Mouse (Mus musculus) erythroblast, embryonic 14.5 days (primary cell): ENCODE results near the gene Galt. TPM values are rescaled to one million over a fixed set of nuclear protein-coding genes. Genes with fewer than 3 reads are reported as not detected.
"Not testable (repeated sequence)": the region's sequence is repeated elsewhere in the genome, so short reads cannot be mapped to it uniquely, and the experiment has no call there.

Source experiments
- H3K27me3 ChIP-seq: 2 replicates; pipeline ENCODE4 v1.6.1; 2012; ENCODE audit warnings: inconsistent platforms; ENCODE audit not compliant: control insufficient read depth
- H3K36me3 ChIP-seq: 2 replicates; pipeline ENCODE4 v1.6.1; 2012; ENCODE audit warnings: mild to moderate bottlenecking, inconsistent platforms; ENCODE audit not compliant: control insufficient read depth
- H3K4me1 ChIP-seq: 2 replicates; pipeline ENCODE4 v1.6.1; 2012; ENCODE audit warnings: inconsistent platforms; ENCODE audit not compliant: control insufficient read depth
- H3K4me3 ChIP-seq: replicated peaks from 2 replicates; pipeline ENCODE3; 2012; ENCODE audit warnings: moderate library complexity, mild to moderate bottlenecking, inconsistent platforms
- H3K9me3 ChIP-seq: 2 replicates; pipeline ENCODE4 v1.6.1; 2012; ENCODE audit warnings: low read length, inconsistent platforms, mixed read lengths; ENCODE audit not compliant: control insufficient read depth
- GATA1 ChIP-seq: IDR thresholded peaks from 2 replicates; pipeline ENCODE4 v1.6.1; 2012; ENCODE audit warnings: low read length, inconsistent platforms, mixed read lengths
- TAL1 ChIP-seq: IDR thresholded peaks from 3 replicates; pipeline ENCODE4 v1.6.1; 2012; ENCODE audit warnings: low read length, inconsistent platforms, mixed read lengths
- polyA plus RNA-seq: library from polyadenylated mRNA; stranded (reverse); fragments of >175 nt; gene quantifications from 2 replicates; pipeline ENCODE4 v1.2.3, GENCODE M21; 2012

Galt gene
- polyA plus RNA-seq, 1 experiment: 0.87 TPM

DNA sequence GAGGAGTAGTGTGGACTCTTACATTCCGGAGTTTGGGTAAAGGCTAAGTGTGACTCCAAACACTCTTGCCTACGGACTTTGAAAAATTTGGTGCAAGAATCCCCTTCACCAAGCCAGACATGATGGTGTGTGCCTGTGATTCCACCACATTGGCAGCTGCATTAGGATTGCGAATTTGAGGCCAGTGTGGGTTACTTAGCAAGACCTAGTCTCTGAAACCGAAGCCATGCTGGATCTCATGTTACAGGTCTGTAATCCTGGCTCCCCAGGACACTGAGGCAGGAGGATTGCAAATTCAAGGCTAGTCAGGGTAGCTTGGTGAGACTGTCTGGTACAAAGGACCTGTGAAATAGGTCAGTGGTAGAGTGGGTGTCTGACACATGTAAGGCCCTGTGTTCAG, 3.7 kb downstream of the Galt start:
- Histone ChIP-seq H3K36me3 (peaks cover 19% of the 10 kb centered on the region), H3K4me3 (no peak overlapping the region), H3K4me1 (peaks cover 35% of the 10 kb centered on the region), H3K27me3 (no peaks in the 10 kb centered on the region), H3K9me3 (no peaks in the 10 kb centered on the region)
- no peak for TF ChIP-seq TAL1
- TF ChIP-seq GATA1: no peak

DNA sequence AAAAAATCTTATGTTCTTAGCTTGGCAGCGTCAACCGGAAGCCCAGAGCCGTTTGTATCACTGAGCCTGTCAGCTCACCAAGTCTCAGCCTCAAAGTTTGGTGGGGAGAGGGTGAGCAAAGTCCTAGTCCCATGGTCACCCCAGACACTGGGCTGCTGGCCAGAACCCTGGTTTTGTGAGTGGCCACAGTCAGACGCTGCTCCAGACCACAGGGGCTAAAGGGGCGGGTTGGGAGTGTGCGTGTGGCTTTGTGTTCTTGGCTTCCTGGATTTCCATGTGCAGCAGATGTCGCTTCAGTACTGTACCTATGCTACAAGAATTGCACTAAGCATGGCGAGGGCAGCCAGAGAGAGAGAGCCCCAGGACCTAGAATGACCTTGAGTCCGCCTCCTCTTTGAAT, 4.2 kb downstream of the Galt start:
- Histone ChIP-seq H3K36me3 (peaks cover 19% of the 10 kb centered on the region), H3K27me3 (no peaks in the 10 kb centered on the region), H3K4me3 (no peak overlapping the region), H3K9me3 (no peaks in the 10 kb centered on the region), H3K4me1 (peaks cover 35% of the 10 kb centered on the region)
- TF ChIP-seq GATA1 (no peak), TAL1 (no peak)

DNA sequence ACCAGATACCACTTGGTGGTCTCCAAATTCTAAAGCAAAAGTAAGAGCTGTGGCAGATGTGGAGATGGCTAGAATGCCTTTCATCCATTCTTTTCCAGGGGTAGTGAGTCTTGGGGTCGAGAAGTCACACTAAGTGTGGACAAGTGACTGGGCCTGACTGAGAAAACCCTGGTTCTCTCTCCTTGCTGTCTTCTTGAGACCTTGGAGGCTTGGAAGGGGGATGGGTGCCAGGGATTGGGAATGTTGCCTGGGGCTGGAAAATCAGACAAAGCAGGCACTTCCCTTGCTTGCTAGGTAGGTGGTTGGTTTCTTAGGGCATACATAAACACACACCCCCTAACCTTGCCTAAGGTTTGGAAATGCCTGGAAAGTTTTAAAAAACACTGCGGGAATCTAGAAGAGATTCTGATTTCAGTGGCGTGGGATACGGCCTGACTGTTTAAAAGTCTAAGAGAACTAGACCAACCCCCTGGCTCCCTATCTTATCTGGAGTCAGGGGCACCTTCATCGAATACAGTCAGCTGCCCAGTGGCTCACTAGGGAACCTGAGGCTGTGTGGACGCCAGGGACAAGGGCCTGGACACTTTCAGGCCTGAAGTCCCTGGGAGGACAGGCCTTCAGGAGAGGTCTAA, 4.7 kb downstream of the Galt start:
- no peak for TF ChIP-seq GATA1
- no peak for TF ChIP-seq TAL1
- Histone ChIP-seq H3K9me3 (no peaks in the 10 kb centered on the region), H3K36me3 (peaks cover 19% of the 10 kb centered on the region), H3K4me3 (peak overlapping the region; percentile 30), H3K27me3 (no peaks in the 10 kb centered on the region), H3K4me1 (peaks cover 33% of the 10 kb centered on the region)

DNA sequence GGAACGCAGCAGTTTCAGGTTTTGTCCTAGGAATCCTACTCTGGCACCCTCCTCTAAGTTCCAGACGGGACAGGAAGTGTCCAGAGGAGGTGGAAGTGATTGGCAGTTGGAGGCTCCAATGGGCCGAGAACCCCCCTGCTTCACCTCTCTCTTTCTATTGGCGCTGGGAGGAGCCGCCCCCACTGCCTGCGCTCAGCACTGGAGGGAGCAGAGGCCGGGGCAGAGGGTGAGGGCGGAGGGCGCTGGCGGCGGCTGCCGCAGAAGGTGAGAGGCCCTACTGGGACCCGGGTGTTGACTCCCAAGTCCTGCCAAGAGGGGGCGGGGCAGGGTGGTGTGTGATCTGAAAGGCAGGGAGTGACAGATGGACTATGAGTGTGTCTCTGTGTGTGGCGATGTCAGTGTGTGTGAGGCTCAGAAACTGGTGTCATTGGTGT, 5.3 kb downstream of the Galt start:
- TF ChIP-seq GATA1: no peak
- TF ChIP-seq TAL1: no peak
- Histone ChIP-seq H3K9me3 (no peaks in the 10 kb centered on the region), H3K4me3 (peak overlapping the region; percentile 43), H3K4me1 (peaks cover 28% of the 10 kb centered on the region), H3K27me3 (no peaks in the 10 kb centered on the region), H3K36me3 (peaks cover 19% of the 10 kb centered on the region)

DNA sequence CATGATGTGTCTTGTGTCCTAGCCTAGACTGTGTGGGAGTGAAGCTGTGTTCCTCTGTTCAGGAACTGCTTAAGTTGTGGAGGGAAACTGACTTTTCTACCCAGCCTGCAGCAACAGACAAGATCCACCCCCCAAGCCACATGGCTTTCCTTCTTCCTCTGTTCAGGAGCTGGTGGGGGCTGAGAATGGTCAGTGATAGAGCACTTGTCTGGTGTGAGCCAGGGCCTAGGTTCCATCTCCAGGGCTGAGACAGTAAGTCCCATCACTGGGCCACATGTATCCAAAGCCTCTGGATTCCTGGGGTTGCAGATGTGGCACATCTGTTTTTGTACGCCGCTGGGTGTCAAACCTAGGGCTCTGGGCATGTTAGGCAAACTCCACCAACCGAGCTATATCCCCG, 5.9 kb downstream of the Galt start:
- peaks cover 22% of the 10 kb centered on the region for H3K4me1 ChIP-seq
- no peaks in the 10 kb centered on the region for H3K9me3 ChIP-seq
- TF ChIP-seq TAL1: no peak
- TF ChIP-seq GATA1: no peak
- H3K36me3 ChIP-seq: peaks cover 19% of the 10 kb centered on the region
- peak overlapping the region; percentile 43 for H3K4me3 ChIP-seq
- H3K27me3 ChIP-seq: no peaks in the 10 kb centered on the region

DNA sequence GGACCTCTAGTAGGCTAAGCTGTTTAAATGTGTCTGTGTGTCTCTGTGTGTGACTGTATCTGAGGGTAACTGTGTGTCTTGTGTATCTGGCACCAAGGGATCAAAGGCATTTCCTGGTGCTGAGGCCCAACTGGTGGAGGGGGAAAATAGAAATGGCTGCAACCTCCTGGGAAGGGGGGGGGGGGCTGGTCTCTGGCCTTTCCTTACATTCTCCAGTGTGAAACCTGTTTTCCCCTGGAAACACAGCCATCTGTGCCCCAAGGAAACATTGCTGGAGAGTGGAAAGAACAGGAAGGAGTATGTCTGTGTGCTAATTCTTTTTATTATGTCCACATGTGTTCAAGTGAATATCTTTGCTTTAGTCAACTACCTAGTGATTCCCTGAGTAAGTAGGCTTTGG, 6.7 kb downstream of the Galt start:
- Histone ChIP-seq H3K4me1 (peaks cover 15% of the 10 kb centered on the region), H3K36me3 (peaks cover 17% of the 10 kb centered on the region), H3K4me3 (no peak overlapping the region), H3K9me3 (no peaks in the 10 kb centered on the region), H3K27me3 (no peaks in the 10 kb centered on the region)
- no peak for TF ChIP-seq TAL1

DNA sequence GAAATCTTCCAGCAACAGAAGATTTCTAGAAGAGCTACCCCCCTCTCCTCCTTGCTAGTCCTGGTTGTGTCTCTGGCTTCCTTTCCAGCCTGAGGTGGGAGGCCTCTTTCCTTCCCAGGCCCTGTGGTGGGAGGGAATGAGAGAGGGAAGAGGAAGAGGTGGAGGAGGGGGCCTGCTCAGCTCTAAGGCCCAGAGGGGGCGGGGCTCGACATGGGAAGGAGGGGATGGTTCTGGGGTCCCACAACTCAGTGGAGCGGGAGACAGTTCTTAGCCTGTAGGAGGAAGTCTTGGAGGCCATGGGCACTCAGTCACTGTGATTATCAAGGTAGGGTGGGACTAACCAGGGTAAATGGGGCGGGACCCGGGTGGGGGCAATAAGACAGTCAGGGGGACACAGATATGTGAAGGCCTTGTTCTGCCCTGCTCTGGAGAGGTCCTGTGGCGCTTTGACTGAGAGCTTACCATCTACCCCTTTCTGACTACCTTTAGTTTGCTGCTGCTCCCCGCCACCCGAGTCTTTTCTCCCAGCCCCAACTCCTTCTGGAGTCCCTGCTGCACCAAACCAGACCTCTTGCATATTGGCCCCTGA, 7.2 kb downstream of the Galt start:
- H3K27me3 ChIP-seq: no peaks in the 10 kb centered on the region
- no peaks in the 10 kb centered on the region for H3K9me3 ChIP-seq
- peaks cover 16% of the 10 kb centered on the region for H3K4me1 ChIP-seq
- H3K4me3 ChIP-seq: no peak overlapping the region
- peaks cover 12% of the 10 kb centered on the region for H3K36me3 ChIP-seq
- TF ChIP-seq TAL1 (no peak), GATA1 (no peak)

DNA sequence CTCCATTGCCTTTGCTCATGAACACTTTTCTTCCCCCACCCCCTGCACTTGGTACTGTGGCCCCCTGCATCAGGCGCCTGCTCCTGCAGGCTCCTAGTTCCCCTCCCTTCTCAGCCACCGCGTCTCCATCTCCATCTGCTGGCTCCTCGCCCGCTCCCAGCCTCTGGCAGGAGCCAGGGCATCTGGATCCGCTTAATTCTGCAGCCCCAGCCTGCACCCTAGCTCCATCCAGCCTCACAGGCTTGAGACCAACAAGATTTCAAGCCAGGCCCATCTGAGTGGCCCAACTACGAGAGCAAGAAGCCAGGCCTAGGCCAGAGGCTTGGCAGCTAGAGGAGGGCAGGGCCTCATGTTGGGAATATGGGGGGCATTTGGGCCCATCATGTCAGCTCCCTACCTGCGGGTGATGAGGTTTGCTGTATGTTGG, 7.7 kb downstream of the Galt start:
- H3K9me3 ChIP-seq, H3K4me3 ChIP-seq, H3K36me3 ChIP-seq, H3K27me3 ChIP-seq: not testable (repeated sequence)
- peaks cover 19% of the 10 kb centered on the region for H3K4me1 ChIP-seq

DNA sequence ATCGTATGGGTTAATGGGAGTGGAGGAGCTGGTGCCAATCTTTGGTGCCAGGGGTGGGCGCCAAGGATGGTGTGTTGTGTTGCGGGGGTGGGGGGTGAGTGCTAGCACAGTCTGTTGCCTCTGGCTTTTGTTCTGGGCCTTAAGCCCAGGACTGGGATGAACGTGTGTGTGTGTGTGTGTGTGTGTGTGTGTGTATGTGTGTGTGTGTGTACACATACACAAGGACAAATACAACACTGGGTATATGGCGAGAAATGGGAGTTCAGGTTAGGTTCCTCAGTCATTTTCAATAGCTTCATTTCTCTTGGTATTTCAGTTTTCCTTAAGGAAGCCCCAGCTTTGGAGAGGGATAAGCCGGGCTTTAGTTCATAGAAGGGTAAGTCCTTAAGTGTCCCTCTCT, 8.1 kb downstream of the Galt start:
- not testable (repeated sequence) for H3K27me3 ChIP-seq, H3K4me3 ChIP-seq, H3K36me3 ChIP-seq, H3K9me3 ChIP-seq
- peaks cover 19% of the 10 kb centered on the region for H3K4me1 ChIP-seq

DNA sequence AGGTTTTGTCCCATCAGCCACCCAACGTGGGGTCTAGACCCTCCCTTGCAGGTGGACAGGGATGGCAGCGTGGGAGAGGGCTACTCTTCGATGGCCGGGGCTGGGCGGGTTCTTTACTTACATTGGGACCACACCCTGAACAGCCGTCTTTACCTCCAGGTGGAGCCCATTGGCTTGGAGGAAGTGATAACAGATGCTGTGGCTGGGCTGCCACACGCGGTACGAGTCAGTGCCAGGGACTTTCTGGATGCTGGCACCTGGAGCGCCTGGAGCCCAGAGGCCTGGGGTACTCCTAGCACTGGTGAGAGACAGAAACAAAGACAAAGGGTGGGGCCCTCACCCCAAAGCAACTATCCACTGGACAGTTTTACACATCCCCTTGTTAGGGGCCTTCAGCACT, 12.3 kb downstream of the Galt start:
- H3K4me1 ChIP-seq, H3K9me3 ChIP-seq, H3K36me3 ChIP-seq, H3K4me3 ChIP-seq, H3K27me3 ChIP-seq: not testable (repeated sequence)

DNA sequence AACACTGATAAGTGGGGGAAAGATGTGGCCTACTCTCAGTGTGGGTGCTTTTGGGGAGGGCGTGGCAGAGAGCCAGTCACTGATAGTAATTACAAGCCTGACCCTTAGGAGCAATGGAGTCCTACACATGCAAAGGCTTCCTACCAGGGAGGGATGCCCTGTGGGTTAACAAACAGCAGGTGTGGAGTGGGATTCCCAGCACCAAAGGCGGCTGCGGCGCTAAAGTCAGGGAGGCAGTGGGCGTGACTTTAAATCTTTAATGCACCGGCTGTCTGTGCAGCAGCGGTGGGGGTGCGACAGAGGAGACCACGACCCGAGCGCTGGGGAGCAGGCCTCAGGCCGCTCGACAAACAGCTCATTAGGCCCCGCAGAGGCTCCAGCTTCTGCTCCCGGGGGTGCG, 17.9 kb downstream of the Galt start:
- not testable (repeated sequence) for H3K27me3 ChIP-seq, H3K4me1 ChIP-seq, H3K9me3 ChIP-seq, H3K4me3 ChIP-seq, H3K36me3 ChIP-seq

DNA sequence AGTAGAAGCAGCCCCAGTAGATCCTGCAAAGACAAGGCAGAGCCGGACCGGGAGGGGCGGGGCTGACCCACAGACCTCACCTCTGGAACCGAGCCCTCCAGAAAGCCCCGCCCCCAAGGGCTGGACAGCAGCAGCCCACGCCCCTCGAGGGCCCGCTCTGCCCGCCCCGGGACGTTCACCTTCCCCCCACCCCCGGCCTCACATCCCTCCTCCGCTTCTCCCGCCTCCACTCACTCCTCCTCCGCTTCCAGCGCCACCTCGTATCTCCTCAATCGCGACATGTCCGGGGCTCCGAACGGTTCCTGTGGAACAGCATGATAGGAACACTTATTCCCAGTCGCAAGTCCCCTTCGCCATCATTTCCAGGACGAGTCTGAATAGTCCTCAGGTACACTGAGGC, 18.5 kb downstream of the Galt start:
- peak overlapping the region; percentile 52 for H3K4me3 ChIP-seq
- H3K4me1 ChIP-seq, H3K36me3 ChIP-seq, H3K9me3 ChIP-seq, H3K27me3 ChIP-seq: not testable (repeated sequence)

DNA sequence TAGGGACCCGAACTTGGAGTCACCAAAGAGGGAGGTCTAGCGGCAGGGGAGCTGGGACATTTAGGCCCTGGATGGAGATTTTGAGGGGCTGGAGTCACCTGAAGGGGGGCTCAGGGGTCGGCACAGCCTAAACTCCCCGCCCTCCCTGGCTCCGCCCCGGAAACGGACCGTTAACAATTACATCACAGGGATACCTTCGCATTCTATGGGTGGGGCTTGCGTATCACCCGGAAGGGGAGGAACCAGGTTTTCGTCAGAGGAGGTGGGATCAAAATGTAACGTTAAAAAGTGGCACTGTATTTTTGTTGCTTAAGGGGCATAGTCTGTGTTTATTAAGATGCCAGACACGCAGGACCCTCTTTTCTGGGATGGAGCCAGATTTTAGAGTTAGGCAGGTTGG, 19.0 kb downstream of the Galt start, which contains the start of gene Ccl27a:
Gene Ccl27a (minus strand): TSS at position 246 of the 400 bp plus-strand sequence.
- not testable (repeated sequence) for H3K36me3 ChIP-seq, H3K27me3 ChIP-seq, H3K4me1 ChIP-seq, H3K9me3 ChIP-seq
- H3K4me3 ChIP-seq: peak within 1 kb of the TSS; percentile 52

DNA sequence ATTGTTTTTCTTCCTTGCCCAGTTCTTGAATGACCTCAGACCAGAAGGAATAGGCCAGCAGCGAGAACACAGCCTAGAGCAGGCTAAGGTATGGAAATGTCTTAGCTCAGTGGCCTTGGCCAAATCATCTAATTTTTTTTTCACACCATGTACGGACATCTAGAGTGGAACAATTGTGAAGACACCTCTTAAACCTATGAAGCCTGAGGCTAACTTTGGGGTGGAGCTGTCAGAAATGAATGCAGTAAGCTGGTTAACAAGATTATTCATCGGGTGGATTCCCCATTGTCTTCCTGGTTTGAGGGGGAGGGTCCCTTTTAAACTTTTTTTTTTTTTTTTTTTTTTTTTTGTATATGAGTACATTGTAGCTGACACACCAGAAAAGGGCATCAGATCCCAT, 19.5 kb downstream of the Galt start:
- H3K36me3 ChIP-seq, H3K4me3 ChIP-seq, H3K27me3 ChIP-seq, H3K9me3 ChIP-seq, H3K4me1 ChIP-seq: not testable (repeated sequence)
